Mouse (Mus musculus): ENCODE measurements around the gene Antxr1.

- TF ChIP-seq CTCF (conservative IDR thresholded peaks at IDR 0.05 in 1 of 2, IDR thresholded peaks at IDR 0.05 in 1 of 2; ENCODE audit: low read depth in 2 of 2, low read length in 2 of 2) (no peak), EP300 (IDR thresholded peaks at IDR 0.05; ENCODE audit: low read length) (no peak), SIN3A (IDR thresholded peaks at IDR 0.05; ENCODE audit: low read length) (no peak), POLR2A (IDR thresholded peaks at IDR 0.05; ENCODE audit: low read depth, low read length) (no peak)
These were observed 8.7 kb downstream of the Antxr1 start for GRCm38 (mm10) chr6:87326932-87327331.
